Mouse (Mus musculus): Measurements from ENCODE around the gene Ddc.

The Ddc gene

GRCm38 (mm10) chr11:11897645-11898357 is at the start of gene Ddc:
Gene Ddc, minus strand, starts transcription at chr11:11898144.
- DNase-seq (ENCODE audit: low read depth, low spot score), result no peak

- DNase-seq (ENCODE audit: low read depth, low spot score), result no peak
Measured at GRCm38 (mm10) chr11:11945766-11946165, 47.8 kb upstream of the Ddc start.

GRCm38 (mm10) chr11:11944814-11945213 is 46.9 kb upstream of the Ddc start:
- no peak for DNase-seq (ENCODE audit: low read depth, low spot score)

GRCm38 (mm10) chr11:11944082-11944349 is 46.1 kb upstream of the Ddc start:
- no peak for DNase-seq (ENCODE audit: low read depth, low spot score)

- no peak for DNase-seq (ENCODE audit: low read depth, low spot score)
Measured at GRCm38 (mm10) chr11:11943240-11944081, 45.5 kb upstream of the Ddc start.

- no peak for DNase-seq (ENCODE audit: low read depth, low spot score)
Measured at GRCm38 (mm10) chr11:11942320-11943217, 44.6 kb upstream of the Ddc start.

- DNase-seq (ENCODE audit: low read depth, low spot score), result no peak
Measured at GRCm38 (mm10) chr11:11940833-11941681, 43.1 kb upstream of the Ddc start.

GRCm38 (mm10) chr11:11939611-11940010 is 41.7 kb upstream of the Ddc start:
- DNase-seq (ENCODE audit: low read depth, low spot score), result no peak

- DNase-seq (ENCODE audit: low read depth, low spot score), result no peak
Measured at GRCm38 (mm10) chr11:11938591-11938990, 40.6 kb upstream of the Ddc start.

GRCm38 (mm10) chr11:11937340-11938030 is 39.5 kb upstream of the Ddc start:
- peak; percentile 32 for DNase-seq (ENCODE audit: low read depth, low spot score)

- no peak for DNase-seq (ENCODE audit: low read depth, low spot score)
Measured at GRCm38 (mm10) chr11:11934808-11935207, 36.9 kb upstream of the Ddc start.

GRCm38 (mm10) chr11:11932102-11932789 is 34.3 kb upstream of the Ddc start:
- DNase-seq (ENCODE audit: low read depth, low spot score), result no peak

- DNase-seq (ENCODE audit: low read depth, low spot score), result no peak
Measured at GRCm38 (mm10) chr11:11931688-11932087, 33.7 kb upstream of the Ddc start.

GRCm38 (mm10) chr11:11930527-11930926 is 32.6 kb upstream of the Ddc start:
- no peak for DNase-seq (ENCODE audit: low read depth, low spot score)

- no peak for DNase-seq (ENCODE audit: low read depth, low spot score)
Measured at GRCm38 (mm10) chr11:11929059-11929458, 31.1 kb upstream of the Ddc start.

GRCm38 (mm10) chr11:11928586-11928985 is 30.6 kb upstream of the Ddc start:
- DNase-seq (ENCODE audit: low read depth, low spot score), result no peak

GRCm38 (mm10) chr11:11923900-11924299 is 26.0 kb upstream of the Ddc start:
- DNase-seq (ENCODE audit: low read depth, low spot score), result no peak

GRCm38 (mm10) chr11:11923345-11923744 is 25.4 kb upstream of the Ddc start:
- no peak for DNase-seq (ENCODE audit: low read depth, low spot score)

GRCm38 (mm10) chr11:11922106-11922505 is 24.2 kb upstream of the Ddc start:
- no peak for DNase-seq (ENCODE audit: low read depth, low spot score)
